Mouse (Mus musculus) activated CD4-positive, CD25-positive, alpha-beta regulatory T cell, adult 9 weeks (primary cell): ENCODE data around the gene Pabpc4. TPM values are rescaled to one million over a fixed set of nuclear protein-coding genes. Genes with fewer than 3 reads are reported as not detected.

Experiments
- polyA plus RNA-seq: library from polyadenylated mRNA; unstranded; fragments of 100-300 nt; shearing (Covaris generic); gene quantifications from one replicate; pipeline ENCODE4 v1.2.1, GENCODE M21; 2017

Gene Pabpc4
- polyA plus RNA-seq, result 7.2 TPM

GRCm38 (mm10) chr4:123261721-123262401 lies at the start of gene Pabpc4:
Gene Pabpc4, plus strand, starts transcription at chr4:123262351.

DNA sequence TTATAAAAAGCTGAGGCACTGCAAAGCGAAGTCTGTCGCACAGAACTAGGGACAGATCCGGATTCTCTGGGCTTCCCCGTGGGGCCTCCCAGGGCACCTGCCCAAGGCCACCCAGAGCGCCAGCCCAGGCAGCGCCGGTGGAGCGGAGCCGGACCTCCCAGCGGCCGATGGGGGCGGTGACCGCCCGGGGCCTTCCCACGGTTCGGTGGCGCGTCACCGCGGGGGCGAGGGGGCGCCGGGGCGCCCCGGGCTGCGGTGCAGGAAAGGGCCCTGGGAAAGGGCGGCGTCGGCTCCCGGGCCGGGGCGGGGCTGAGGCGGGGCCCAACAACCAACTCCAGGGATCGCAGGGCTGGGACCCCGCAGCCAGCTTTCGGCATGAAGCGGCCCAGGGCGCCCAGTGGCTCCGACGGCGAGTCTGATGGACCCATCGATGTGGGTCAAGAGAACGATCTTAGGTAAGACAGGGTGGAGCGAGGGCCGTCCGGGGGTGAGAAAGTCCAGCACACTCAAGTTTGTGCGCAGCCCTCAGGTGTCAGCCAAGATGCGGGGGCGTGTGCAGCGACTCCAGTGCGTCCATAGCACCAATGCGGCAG lies 28.6 kb upstream of the Pabpc4 start, which contains the start of gene Heyl:
Gene Heyl, plus strand, starts transcription at position 65 of the 593 bp plus-strand sequence.

GRCm38 (mm10) chr4:123323534-123323933 lies 61.4 kb downstream of the Pabpc4 start, which contains the start of gene Oxct2a:
Gene Oxct2a, minus strand, starts transcription at chr4:123323634.

GRCm38 (mm10) chr4:123342642-123343470 lies 80.7 kb downstream of the Pabpc4 start, which contains the start of gene Bmp8a:
Gene Bmp8a, minus strand, starts transcription at chr4:123343252.

Other genes starting within 250 kb of the Pabpc4 start
- gene Trit1, start 245.8 kb upstream of the Pabpc4 start, polyA plus RNA-seq, result 26.3 TPM
- gene Bmp8b, start 157.2 kb upstream of the Pabpc4 start, polyA plus RNA-seq, result 0.15 TPM
- gene Oxct2b, start 146.1 kb upstream of the Pabpc4 start, polyA plus RNA-seq, result not detected
- gene Ppie, start 122.4 kb upstream of the Pabpc4 start, polyA plus RNA-seq, result 96.6 TPM
- not detected for gene Hpcal4, start 79.1 kb upstream of the Pabpc4 start, polyA plus RNA-seq
- gene Nt5c1a, start 60.8 kb upstream of the Pabpc4 start, polyA plus RNA-seq, result not detected
- 0.12 TPM for gene Heyl, start 28.8 kb upstream of the Pabpc4 start, polyA plus RNA-seq
- gene Oxct2a, start 61.3 kb downstream of the Pabpc4 start, polyA plus RNA-seq, result not detected
- gene Bmp8a, start 80.9 kb downstream of the Pabpc4 start, polyA plus RNA-seq, result not detected